Mouse (Mus musculus) bone marrow macrophage, adult 2 months (primary cell): Measurements from ENCODE around the gene Dguok.

Experiments
- CTCF ChIP-seq: IDR thresholded peaks from 2 replicates; pipeline ENCODE4 v1.5.1; 2012; ENCODE audit warnings: low read depth, mild to moderate bottlenecking, low read length, moderate library complexity
- POLR2A ChIP-seq: IDR thresholded peaks from 2 replicates; pipeline ENCODE4 v1.6.1; 2012; ENCODE audit warnings: mild to moderate bottlenecking, low read depth, low read length, borderline replicate concordance

DNA sequence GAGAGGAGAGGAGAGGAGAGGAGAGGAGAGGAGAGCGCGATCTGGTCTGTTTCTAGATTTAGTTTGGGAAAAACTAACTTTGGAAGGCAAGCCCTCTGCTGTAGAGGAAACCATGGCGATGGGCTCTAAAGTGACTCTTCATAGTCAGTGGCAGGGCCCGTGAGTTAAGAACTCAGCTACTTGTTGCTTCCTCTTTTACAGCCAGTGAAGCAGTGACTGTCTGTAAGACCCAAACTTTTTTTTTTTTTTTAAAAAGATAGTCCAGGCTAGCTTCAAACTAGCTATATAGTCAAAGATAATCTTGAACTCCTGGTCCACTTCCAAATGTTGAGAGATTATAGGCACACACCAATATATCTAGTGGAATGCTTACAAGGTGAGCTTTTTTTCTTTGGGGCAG lies 70.2 kb downstream of the Dguok start:
- TF ChIP-seq POLR2A (no peak), CTCF (no peak)
